Mouse (Mus musculus): ENCODE results near the gene Ntng2.

Gene Ntng2

GRCm38 (mm10) chr2:29174887-29175286 lies 77.9 kb downstream of the Ntng2 start:
- ChIA-PET POLR2A (interaction anchor here in 1 of 4 experiments (1.2 to 1.5 kb wide), 3 partner anchors 9 to 44 kb away, joined by 3 to 7 read pairs (median 3); no protein-coding TSS in a partner anchor), CTCF (interaction anchor here in 2 of 4 experiments (0.5 to 1.5 kb wide), 2 partner anchors 19 to 442 kb away, joined by 3 to 4 read pairs; no protein-coding TSS in a partner anchor)

- CTCF ChIA-PET, result interaction anchor here in 1 of 4 experiments (0.5 kb wide), 1 partner anchor 239 kb away, joined by 3 read pairs; no protein-coding TSS in a partner anchor
- POLR2A ChIA-PET, result interaction anchor here in 1 of 4 experiments (1.4 to 2.1 kb wide), 3 partner anchors 9 to 31 kb away, joined by 4 to 6 read pairs (median 5); no protein-coding TSS in a partner anchor
These were observed 84.7 kb downstream of the Ntng2 start for GRCm38 (mm10) chr2:29168067-29168466.

GRCm38 (mm10) chr2:29151941-29152340 lies 100.9 kb downstream of the Ntng2 start:
- ChIA-PET POLR2A (interaction anchor here in 3 of 4 experiments (0.6 to 6.9 kb wide), 44 partner anchors 8 to 1246 kb away, joined by 3 to 42 read pairs (median 4); partner anchors contain the start of genes Ddx31 (in 1 of the 3), Gtf3c4 (in 1 of the 3), Setx (in 1 of the 3) and Ttf1 (in 1 of the 3)), CTCF (interaction anchor here in 3 of 4 experiments (0.6 to 1.1 kb wide), 5 partner anchors 76 to 596 kb away, joined by 3 to 4 read pairs (median 3); no protein-coding TSS in a partner anchor)

Measured in embryonic stem cell, embryonic (primary cell).